Mouse (Mus musculus) mesoderm, embryonic 11.5 days (tissue): ENCODE measurements around the gene Pcx.
"Not testable (repeated sequence)": the region's sequence is repeated elsewhere in the genome, so short reads cannot be mapped to it uniquely, and the experiment has no call there.

Experiments used
- DNase-seq: peaks from one replicate; pipeline ENCODE4 v3.0.0-alpha.2; 2012; ENCODE audit warnings: low read depth, low spot score

The Pcx gene

DNA sequence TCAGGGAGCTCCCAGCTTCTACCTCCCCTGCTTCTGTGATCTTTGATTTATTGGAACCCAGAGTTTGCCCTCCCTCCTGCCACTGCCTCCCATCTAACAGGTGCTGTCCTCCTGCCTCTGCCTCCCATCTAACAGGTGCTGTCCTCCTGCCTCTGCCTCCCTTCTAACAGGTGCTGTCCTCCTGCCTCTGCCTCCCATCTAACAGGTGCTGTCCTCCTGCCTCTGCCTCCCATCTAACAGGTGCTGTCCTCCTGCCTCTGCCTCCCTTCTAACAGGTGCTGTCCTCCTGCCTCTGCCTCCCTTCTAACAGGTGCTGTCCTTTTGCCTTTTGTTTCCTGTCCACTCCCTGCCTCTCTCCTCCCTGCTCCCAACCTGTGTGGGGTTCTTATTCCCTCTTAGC, 76.5 kb downstream of the Pcx start:
- DNase-seq = not testable (repeated sequence)

DNA sequence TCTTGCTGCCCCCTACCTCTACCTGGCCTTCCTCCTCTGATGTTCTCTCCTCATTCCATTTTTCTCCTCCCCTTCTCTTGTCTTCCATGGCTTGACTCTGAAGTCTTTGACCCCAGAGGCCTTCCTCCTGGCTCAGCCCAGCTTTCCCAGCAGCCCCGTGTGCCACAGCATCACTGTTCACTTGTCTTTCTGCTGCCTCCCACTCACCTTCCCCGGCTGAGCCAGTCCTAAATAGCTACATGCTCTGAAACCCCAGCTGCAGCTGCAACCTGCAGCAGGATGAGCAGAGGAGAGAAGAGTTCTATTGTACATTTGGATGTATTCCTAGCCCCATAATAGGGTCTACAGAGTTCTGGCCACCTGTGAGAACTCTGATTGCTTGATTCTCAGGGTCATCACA, 77.2 kb downstream of the Pcx start:
- no peak for DNase-seq

DNA sequence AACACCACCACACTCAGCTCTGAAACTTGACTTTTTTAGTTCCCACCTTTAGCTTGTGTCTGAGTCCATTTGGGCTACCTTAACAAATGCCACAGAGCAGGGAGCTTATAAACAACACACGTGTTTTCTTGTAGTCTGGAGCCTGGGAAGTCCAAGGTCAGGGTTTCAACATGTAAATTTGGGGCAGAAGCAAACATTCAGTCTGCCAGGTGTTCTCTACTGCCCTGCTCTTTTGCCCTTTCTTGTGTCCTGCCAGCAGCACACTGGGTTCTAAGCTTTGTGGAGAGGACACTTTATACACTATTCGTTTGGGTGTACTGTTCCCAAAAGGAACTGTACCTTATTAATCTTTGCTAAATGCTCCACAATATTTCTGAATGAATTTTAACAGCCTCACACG, 78.2 kb downstream of the Pcx start:
- DNase-seq = no peak

DNA sequence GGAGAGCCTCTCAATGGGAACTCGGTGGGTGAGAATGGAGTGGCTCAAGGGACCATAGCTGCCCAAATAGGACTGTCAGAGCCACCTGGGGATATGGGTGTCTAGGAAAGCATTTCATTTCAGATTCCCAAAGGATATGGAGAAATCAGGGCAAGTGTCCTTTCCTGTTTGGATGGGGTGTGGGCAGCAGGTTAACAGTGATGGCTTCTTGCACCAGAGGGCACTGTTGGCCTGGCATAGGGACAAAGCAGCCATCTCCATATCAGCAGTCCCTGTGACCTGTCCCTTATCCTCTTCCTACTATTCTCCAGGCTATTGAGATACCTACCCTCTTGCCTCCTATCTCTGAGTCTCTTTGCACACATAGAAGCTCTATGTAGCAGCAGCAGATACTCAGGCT, 78.8 kb downstream of the Pcx start:
- no peak for DNase-seq

DNA sequence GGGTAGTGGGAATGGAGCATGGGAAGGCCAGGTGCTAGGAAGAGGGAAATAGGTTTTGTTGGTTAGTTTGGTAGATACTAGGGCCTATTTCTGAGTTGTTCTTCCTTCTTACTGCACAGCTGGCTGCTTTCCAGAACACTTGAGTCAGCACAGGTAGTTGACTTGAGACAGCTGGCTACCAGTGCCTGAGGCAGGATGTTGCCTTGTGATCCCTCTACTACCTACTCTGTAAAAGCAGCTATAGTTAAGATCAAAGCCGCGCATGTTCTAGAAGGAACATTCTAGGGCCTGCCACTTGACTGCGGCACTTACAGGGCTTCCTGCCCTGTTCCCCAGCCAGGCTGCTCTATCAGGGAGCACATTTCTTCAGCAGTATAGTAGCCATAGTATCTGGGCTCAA, 79.8 kb downstream of the Pcx start:
- DNase-seq = no peak

DNA sequence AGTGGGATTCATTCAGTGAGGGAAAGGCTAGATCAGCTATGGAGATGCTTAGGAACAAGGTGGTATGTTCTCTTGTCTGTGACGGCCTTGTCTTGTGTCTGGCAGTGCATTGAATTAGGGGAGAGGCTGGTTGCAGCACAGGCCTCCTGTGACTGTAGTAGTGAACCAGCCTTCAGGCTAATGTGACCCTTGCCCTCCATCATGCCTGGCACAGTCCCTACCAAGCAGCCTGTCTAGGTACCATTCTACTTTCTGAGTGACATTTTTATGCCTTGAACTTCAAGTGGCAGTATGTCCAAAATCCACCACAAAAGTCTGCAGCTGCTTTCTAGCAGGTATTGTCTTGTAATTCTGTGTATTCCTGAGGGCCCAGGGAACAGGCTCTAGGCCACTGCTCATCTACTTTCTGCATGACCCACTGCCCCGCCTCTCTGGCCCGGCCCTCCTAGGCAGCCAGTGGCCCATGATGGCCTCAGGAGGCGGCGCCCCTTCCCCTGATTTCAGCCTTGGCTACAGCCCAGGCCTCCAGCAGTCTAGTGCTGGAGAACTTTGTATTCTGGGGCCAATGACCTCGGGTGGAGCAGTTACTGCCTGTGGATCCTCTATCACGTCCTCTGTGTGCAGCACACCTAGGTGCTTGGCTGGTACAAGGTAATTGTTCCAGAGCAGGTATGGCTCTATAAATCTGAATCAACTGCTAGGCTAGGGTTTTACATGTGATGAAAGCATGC, 83.7 kb downstream of the Pcx start:
- DNase-seq = no peak

DNA sequence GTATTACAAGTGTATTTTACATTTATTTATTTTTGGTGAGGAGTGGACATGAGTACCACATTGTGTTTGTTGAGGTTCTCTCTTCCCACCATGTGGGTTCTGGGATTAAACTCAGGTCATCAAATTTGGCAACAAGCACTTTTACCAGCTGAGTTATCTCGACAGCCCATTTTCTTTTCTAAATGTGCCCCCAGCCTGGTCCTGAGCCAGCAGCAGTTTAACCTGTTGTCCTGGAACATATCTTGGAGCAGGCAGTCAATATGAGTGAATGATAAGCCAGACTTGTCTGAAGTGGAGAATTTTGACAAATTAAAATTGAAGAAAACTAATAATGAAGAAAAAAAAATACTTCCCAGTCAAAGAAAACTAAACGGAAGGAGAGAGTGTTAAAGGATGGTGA, 85.8 kb downstream of the Pcx start:
- no peak for DNase-seq

DNA sequence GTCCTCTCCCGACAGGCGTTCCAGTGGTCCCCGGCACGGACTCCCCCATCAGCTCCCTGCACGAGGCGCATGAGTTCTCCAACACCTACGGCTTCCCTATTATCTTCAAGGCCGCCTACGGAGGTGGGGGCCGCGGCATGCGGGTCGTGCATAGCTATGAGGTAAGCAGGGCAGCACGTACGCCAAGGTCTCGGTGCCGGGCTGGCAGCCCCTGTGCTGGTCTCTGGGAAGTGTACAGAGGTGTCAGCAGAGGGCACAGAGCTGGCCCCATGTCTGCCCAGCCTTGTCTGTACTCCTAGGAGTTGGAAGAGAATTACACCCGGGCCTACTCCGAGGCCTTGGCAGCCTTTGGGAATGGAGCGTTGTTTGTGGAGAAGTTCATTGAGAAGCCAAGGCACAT, 92.2 kb downstream of the Pcx start:
- no peak for DNase-seq

DNA sequence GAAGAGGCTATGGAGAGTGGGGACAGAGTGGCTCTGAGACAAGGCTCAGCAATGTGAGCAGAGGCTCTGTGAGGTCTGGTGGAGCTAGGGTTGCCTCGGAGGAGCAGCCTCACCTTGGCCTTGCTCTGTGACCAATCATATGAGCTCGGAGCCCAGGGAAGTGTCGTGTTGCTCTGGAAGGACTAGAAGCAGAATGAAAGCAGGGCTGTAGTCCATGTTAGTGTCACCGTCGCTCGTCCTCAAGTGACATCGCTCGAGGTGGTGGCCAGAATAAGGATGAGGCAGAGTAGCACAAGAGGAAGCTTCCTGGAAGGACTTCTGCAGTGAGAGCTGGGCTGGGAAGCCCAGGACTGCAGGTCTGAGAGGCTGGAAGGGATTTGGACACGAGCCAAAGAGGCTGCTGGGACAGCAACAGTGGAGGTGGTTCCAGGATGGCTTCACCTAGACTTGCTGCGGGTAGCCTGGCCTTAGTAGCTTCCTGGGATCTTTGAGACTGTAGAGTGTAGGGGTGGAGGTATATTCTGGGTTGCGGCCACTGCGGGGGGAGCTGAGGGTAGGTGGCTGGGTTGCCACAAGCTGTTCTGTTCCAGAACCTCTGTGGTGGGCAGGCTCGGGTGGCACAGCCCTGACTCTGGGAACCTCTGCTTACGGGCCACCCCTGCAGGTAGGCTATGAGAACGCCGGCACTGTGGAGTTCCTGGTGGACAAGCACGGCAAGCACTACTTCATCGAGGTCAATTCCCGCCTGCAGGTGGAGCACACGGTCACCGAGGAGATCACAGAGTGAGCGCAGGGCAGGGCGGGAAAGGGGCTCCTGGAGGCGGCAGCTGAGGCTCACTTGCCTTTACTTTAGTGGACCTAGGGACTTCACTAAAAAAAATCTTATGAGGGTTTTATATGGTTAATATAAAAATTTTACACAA, 93.8 kb downstream of the Pcx start:
- DNase-seq = peak; percentile 46

DNA sequence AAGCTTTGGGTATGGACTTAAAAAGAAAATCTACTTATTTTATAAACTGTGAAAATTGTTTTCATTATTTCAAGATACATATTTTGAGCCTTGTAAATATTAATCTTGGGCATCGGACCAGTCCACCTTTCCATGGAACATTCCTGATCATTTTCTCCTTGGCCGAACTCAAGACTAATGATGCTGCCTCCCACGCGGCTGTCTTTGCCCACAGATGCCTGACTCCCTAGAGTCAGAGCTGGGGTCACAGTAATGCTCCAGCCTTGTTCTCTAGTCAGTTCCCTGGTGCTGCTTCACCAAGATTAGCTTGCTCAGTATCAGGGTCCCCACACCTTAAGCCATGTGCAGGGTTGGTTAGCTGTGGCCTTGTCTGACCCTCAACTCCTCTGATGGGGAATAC, 95.4 kb downstream of the Pcx start:
- no peak for DNase-seq

DNA sequence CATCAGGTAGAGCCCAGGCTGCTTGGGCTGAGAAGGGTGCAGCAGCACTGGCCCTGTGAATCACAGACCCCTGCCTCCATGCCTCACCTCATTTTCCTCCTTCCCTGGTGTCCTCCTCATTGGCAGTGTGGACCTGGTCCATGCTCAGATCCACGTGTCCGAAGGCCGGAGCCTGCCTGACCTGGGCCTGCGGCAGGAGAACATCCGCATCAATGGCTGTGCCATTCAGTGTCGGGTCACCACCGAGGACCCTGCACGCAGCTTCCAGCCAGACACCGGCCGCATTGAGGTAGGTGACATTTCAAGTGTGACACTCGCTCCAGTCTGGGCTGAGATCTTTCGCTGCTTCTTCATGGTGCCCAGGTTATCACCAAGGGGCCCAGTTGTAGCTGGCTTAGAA, 97.1 kb downstream of the Pcx start:
- DNase-seq = no peak

DNA sequence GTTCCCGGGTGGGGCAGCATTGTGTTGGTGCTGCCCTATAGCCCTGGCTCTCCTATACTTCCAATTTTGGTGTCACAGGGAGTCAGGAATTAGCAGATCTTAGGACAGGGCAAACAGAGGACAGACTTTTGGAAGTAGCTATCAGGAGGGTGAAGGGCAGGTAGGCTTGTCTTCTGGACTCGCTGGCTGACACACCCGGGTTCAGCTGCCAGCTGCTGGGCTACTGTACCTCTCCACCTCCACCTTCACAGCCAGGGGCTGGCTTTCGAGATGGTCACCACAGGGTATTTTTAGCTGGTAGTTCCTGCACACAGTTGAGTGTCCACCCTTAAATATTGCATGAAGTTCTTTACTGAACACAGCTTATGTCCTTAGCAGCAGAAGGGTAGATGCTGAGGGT, 98.2 kb downstream of the Pcx start:
- DNase-seq = no peak

DNA sequence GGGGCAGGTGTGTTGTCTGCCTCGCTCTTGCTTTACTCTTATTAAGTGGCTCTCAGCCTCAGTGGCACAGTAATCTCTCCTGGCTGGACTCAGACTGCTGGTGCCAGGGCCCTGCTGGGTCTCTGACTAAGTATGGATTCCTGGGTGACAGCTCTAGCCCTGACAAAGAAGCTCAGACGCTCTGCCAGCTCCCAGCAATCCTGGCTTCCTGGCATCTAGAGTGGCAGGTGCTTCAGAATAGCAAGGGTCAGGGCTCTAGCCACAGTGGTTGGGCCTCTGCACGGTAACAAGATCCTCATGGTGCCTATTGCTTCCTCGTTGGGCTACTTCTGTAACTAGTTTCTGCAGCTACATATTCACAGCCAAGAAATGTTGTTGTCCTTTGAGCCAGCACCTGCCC, 99.8 kb downstream of the Pcx start:
- no peak for DNase-seq

DNA sequence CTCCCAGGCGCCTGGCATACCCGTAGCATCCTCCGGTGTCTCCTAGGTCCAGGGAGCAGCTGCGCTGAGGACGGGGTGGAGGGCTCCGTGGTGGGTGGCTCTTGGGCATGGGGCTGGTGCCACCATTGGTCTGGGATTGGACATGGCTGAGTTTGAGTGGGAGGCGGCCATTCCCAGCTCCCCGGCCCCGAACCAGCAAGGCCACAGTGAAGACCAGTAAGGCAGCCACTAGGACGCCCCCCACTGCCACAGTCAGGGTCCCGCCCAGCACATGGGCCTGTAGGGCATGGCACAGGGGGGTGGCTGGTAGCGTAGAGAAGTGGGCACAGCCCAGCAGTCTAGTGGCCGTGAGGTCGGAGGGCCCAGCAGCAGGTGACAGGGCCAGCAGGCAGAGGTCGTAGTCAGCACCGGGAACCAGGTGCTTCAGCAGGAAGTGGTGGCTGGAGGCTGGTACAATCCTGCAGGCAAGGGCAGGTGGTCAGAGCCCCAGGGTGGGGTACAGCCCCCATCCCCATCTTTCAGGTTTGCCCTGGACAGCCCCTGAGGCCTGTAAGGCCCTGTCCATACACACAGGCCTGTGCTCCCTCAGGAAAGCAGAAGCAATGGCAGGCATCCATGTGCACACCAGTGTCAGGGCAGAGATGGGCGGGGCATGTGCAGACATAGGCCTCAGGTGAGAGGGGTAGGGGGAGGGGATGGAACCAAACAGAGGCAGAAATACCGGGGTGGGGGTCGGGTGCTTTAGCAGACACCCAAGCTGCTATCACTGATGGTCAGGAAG, 102.1 kb downstream of the Pcx start:
- DNase-seq = no peak

DNA sequence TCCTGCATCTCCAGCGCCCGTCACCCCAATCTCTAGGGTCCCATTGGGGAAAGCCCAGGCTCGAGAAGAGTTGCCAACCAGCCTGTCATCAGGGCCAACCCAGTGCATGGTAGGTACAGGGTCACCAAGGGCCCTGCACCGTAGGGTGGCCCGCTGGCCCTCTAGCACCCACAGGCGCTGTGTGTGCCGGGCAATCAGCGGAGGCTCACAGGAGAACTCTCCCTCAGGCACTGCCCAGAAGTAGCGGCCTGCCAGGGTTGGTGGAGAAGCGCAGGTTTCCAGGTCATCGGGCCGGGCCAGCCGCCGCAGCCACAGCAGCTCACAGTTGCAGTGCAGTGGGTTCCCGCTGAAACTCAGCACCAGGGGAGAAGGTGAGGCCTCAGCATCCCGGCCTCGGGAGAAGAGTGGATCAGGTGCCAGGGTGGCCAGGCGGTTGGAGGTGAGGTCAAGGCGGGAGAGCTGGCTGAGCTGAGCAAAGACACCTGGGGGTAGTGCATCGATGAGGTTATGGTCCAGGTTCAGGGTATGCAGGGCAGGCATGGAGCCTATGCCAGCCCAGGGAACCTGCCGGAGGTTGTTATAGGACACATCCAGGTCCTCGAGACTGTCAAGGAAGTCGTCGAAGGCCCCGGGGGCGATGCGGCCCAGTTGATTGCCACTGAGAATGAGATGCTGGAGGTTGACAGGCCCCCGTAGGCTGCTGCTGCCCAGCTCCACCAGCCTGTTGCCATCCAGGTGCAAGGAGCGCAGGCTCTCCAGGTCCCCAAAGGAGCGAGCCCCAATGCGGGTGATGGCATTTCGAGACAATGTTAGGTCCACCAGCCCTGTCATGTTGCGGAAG, 103.4 kb downstream of the Pcx start:
- no peak for DNase-seq

DNA sequence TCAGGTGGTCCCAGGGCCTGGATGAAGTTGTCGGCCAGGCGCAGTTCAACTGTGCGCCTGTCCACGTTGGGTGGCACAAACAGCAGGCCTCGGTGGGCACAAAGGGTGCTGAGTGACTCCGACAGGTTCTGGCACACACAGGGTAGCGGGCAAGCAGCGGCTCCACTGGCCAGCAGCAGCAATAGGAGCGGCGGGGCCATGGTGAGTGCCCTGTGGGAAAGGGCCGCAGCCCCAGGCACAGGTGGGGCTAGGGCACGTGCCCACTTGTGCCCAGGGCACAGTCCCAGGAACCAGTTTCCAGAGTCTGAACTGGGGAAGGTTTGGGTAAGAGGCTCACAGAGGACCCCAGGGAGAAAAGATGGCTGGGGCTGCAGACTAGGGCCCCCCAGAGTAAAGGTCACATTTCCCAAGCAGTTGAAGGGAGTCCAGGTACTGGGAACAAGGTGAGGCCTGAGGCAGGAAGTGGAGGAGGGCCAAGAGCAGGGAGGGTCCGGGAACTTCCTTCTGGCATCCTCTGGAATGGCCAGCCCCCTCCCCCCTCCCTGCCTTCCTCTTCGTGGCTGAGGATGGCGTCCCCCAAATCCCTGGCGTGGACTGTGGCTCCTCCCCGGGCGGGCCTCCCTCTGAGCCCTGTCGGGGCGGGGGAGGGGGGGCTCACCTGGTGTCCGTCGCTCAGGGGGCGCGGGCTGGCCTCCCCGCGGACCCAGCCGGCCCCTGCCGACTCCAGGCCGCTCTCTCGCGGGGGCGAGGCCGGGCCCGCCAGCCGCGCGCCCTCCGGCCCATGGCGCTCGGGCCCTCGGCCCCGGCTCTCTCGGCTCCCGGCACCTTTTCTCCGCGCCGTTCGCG, 104.3 kb downstream of the Pcx start:
- DNase-seq = peak; percentile 45

DNA sequence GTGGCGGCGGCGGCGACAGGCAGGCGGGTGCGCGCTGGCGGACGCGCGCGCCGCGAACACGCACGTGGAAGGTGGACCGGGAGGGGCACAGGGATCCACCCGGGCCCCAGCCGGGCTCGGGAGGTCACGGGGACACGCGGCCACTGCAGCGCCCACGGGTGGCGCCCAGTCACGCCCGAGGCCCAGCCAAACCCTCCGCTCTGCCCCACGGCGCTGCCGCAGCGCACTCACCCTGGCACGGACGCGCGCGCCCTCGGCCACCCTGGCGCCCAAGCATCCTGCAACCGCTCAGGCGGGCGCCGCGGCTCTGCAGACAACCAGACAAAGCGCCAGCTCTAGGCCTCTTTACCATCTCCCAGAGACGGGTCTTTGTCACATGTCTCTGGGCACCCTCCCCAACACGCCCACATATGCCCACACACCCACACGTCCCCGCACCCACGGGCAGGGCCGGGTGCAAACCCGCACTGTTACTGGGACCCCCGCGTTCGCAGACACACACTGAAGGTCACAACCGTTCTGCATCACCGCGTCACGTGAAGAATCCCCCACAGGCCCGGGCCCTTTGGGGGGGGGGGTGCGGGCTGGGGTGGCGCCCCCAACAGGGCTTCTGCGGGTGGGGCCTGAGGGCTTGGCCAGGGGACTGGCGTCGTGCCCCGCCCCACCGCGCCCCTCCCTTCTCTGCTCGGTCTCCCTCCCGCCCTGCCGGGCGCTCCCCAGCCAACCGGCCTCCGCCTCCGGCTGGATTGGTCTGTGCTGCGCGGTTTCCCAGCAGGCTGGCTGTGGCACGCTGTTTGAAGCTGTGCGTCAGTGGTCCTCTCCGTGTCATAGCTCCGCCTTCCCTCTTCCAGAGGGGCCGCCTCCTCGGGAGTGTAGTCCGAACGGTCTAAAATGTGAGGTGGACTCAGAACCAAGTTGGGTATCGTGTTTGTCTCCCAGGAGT, 105.2 kb downstream of the Pcx start, which contains the start of gene Lrfn4:
Gene Lrfn4 (minus strand): TSS at position 517 of the 943 bp plus-strand sequence.
- DNase-seq = peak; percentile 96

DNA sequence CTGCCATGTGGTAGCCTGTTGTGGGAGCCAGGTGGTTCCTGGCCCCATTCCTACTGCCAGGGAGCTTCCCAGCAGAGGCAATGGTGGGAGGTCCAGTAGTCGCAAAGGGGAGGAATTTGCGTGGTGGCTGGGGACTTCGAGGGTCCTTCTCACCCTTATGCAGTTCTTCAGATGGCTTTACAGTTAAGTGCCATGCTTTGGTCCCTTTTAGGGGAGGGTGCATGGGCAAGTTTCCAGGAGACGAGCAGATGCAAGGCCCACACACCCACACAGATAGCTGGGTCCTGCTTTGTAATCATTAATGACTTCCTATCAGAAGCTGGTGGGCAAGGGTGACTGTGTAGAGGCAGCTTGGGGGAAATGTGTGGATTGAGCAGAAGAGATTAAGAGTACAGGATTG, 106.3 kb downstream of the Pcx start:
- no peak for DNase-seq

DNA sequence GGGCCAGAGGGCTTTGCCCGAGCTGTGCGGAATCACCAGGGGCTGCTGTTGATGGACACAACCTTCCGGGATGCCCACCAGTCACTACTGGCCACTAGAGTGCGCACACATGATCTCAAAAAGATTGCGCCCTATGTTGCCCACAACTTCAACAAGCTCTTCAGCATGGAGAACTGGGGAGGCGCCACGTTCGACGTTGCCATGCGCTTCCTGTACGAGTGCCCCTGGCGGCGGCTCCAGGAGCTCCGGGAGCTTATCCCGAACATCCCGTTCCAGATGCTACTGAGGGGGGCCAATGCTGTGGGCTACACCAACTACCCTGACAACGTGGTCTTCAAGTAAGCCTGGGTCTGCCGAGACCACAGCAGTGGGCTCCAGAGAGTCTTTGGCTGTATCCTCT, 107.9 kb downstream of the Pcx start:
- DNase-seq = peak; percentile 30
